Mouse (Mus musculus) erythroblast, adult 5-6 weeks (primary cell): ENCODE results near the gene Kdsr. TPM values are rescaled to one million over a fixed set of nuclear protein-coding genes. Genes with fewer than 3 reads are reported as not detected.
"Not testable (repeated sequence)": the region's sequence is repeated elsewhere in the genome, so short reads cannot be mapped to it uniquely, and the experiment has no call there.

Experiments used
- ATAC-seq: replicated peaks from 2 replicates; pipeline ENCODE4 v1.8.0; 2016; ENCODE audit warnings: moderate number of reproducible peaks, mild to moderate bottlenecking, moderate TSS enrichment, inconsistent platforms; ENCODE audit not compliant: poor library complexity, low FRiP score, severe bottlenecking
- total RNA-seq, 2 experiments: library from RNA; stranded (forward) in 1 of 2; stranded (reverse) in 1 of 2; fragments of 150-400 nt in 1 of 2; fragments of 200-764, 138-1000 nt in 1 of 2; gene quantifications; 2 replicates each; pipeline versions ENCODE4 v1.2.3 to v1.2.4; 2015 to 2017; ENCODE audit warnings: low replicate concordance in 2 of 2

Gene Kdsr
- total RNA-seq, 2 experiments from 2014 or later = 2.2 to 3.3 TPM

- no peak for ATAC-seq
Measured at GRCm38 (mm10) chr1:106742980-106743379, 16.5 kb downstream of the Kdsr start.

GRCm38 (mm10) chr1:106740735-106741134, 18.8 kb downstream of the Kdsr start:
- no peak for ATAC-seq

- ATAC-seq = no peak
Measured at GRCm38 (mm10) chr1:106739810-106740209, 19.7 kb downstream of the Kdsr start.

GRCm38 (mm10) chr1:106738092-106738491, 21.4 kb downstream of the Kdsr start:
- ATAC-seq = peak; percentile 65; the same call in 1 of the 2 replicates

- no peak for ATAC-seq
Measured at GRCm38 (mm10) chr1:106736211-106736610, 23.3 kb downstream of the Kdsr start.

- ATAC-seq = no peak
Measured at GRCm38 (mm10) chr1:106735586-106735985, 23.9 kb downstream of the Kdsr start.

GRCm38 (mm10) chr1:106722061-106722460, 37.5 kb downstream of the Kdsr start:
- no peak for ATAC-seq

GRCm38 (mm10) chr1:106717736-106718135, 41.8 kb downstream of the Kdsr start:
- not testable (repeated sequence) for ATAC-seq

- ATAC-seq = no peak
Measured at GRCm38 (mm10) chr1:106717071-106717601, 42.4 kb downstream of the Kdsr start.

DNA sequence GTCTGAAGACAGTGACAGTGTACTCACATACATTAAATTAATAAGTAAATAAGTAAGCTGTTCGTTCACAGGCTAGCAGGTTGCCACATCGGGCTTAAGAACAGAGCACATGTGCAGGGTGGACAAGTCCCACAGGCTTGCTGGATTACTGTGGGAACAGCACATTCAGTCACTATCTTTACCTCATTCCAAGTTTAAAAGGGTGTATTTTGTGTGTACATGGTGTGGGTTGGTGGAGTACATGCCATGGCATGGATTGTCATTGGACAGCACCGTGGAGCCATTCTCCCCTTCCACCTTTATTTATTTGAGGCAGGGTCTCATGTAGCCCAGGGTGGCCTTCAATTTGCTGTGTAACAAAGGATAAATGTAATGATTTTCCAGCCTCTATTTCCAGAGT, 43.4 kb downstream of the Kdsr start:
- no peak for ATAC-seq

GRCm38 (mm10) chr1:106715111-106716083, 44.1 kb downstream of the Kdsr start:
- no peak for ATAC-seq

- no peak for ATAC-seq
Measured at GRCm38 (mm10) chr1:106714530-106714981, 45.0 kb downstream of the Kdsr start.

GRCm38 (mm10) chr1:106713621-106714529, 45.7 kb downstream of the Kdsr start, which contains the start of gene Bcl2:
Gene Bcl2, minus strand, starts transcription at chr1:106714274.
- no peak for ATAC-seq

DNA sequence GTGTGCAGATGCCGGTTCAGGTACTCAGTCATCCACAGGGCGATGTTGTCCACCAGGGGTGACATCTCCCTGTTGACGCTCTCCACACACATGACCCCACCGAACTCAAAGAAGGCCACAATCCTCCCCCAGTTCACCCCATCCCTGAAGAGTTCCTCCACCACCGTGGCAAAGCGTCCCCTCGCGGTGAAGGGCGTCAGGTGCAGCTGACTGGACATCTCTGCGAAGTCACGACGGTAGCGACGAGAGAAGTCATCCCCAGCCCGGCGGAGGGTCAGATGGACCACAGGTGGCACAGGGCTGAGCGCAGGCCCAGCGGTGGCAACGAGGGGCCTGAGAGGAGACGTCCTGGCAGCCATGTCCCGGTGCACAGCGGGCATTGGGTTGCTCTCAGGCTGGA, 47.2 kb downstream of the Kdsr start:
- no peak for ATAC-seq

DNA sequence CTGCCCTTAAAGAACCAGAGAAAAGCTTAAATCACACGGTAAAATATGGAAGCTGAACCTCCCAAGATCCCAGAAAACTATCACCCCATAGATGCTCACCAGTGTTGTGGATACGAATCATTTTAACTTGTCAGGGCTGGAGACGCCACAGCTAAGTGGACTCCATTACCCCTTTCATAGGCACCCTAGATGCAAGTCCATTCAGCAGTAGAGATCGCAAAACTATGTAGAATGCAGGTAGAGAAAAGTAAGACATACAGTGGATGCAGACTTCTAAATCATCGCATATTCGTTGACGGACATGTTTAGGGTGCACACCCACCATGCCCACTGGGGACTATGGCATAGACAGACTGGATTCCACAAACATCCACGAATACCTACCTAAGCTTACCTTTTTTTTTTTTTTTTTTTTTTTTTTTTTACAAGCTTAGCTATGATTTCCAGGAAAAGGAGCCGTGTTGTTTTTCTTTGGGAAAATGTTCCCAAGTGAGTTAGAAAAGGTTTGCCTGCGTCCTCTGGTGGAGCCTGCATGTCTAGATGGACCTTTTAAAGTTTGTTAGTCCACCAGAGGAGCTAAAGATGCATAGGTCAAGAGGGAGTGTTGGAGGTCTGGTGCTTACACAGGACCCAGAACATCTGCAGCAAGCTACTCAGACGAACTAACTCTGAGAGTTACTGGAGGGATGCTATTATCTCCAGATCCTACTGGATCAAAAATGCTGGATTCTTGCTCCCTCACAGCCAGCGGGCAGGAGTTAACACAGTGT, 48.0 kb downstream of the Kdsr start:
- ATAC-seq = no peak

DNA sequence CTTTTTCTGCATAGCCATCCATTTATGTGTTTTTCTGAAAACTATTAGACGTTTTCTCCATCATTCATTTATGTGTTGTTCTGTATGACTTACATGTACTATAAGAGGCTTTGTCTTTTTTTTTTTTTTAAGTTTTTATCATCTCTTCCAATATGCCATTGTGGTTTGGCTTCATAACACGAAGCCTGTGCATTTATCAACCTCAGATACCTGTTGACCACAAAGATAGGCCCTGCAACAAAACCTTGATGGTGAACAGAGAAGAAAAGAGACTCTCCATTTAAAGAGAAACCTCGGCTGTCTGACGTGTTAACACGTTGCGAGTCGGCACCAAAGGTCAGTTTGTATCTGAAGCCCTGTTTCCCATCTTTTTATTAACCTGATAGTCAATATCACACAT, 49.3 kb downstream of the Kdsr start:
- no peak for ATAC-seq

DNA sequence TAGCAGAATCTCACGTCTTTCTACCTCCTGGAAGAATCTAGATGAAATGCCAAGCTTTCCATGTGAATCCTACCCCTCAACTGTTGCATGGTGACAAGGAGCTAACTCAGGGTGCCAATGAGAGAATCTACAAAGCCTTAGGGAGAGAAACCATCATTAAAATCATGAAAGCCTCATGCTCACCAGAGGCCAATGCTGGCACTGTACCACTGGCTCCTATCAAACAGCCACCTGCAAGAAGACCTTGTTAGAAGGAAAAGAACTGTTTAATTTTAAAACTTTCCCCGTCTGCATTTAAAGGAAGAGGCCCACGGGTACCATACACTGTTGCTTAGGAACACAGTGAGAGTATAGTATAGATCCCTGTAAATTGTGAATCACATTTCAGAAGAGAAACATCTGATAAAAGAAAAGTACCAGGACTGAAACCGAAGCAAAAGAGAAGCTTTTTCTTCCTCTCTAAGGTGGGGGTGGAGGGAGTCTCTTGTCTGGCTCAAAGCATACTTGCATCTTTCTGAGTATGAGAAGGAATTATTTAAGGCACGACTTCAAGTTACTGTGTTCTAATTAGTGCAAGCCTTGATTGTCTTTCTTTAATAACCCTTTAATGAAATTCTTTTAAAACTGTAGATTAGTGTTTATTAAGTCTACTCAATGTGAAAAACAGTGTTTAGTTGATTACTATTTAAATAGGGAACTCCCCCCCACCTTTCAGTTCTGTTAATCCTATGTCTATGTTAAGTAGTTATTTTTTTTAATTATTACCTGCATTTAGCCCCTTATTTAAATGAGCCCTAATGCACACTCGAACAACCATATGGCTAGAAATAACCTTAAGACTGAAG, 52.3 kb downstream of the Kdsr start:
- no peak for ATAC-seq

GRCm38 (mm10) chr1:106703183-106703582, 56.3 kb downstream of the Kdsr start:
- no peak for ATAC-seq
